In genomic region chr5:63936740-63937139, GRCm38 (mm10) we compare ENCODE assay signal across 9 mouse cellular contexts. TPM values are rescaled to one million over a fixed set of nuclear protein-coding genes. Genes with fewer than 3 reads are reported as not detected.
A peak's percentile ranks its signal among the peaks of the same experiment; 100 is the strongest.
DNase-seq lines count a peak whose midpoint lies in the region; ATAC-seq lines count a peak whose summit lies in the region.
"Had no signal": no experiment of that assay in that cellular context is flagged by ENCODE, and none has a peak within 500 bp of the region (broad histone marks: within the 10 kb centered on the region; RNA-seq: fewer than 3 reads in every experiment).

No protein-coding gene starts in this region.

- peaks cover 13% of the 10 kb centered on the region; the same call in 1 of the 2 replicates for H3K36me3 ChIP-seq in liver, embryonic 12.5 days

- 0 out of 2 replicates have a peak overlapping the region, but pooled peaks have one; percentile 22 for H3K27ac ChIP-seq in liver, embryonic 12.5 days

- DNase-seq in gastrocnemius, postnatal 25 days = peak; percentile 41
- no peak for DNase-seq in gastrocnemius, postnatal 4 days (ENCODE audit: low spot score in 2 of 2)
- peak; percentile 60 to 71 for DNase-seq in cerebellum, postnatal 25 days
- DNase-seq in testis, postnatal 14 days (ENCODE audit: low spot score) = peak; percentile 31
- no peak for DNase-seq in heart, adult 8-10 months (ENCODE audit: low spot score)
- no peak for DNase-seq in thymus, postnatal 4 days

- peak; percentile 83 for ATAC-seq in liver, embryonic 12.5 days
- ATAC-seq in inflammation-experienced regulatory T-cells, adult 6 months = no peak

- 0 out of 2 replicates have a peak overlapping the region, but pooled peaks have one; percentile 13 for H3K4me2 ChIP-seq in liver, embryonic 12.5 days

- H3K4me1 ChIP-seq in liver, embryonic 12.5 days = peaks cover 18% of the 10 kb centered on the region

- WGBS in liver, embryonic 12.5 days (ENCODE audit: insufficient replicate concordance) = 48% methylated on average over 6 of the region's 6 CpGs

- H3K9ac ChIP-seq in liver, embryonic 12.5 days = no peak overlapping the region

- H3K9me3 ChIP-seq in liver, embryonic 12.5 days (replicated peaks) = no peaks in the 10 kb centered on the region

- no peaks in the 10 kb centered on the region for H3K27me3 ChIP-seq in liver, embryonic 12.5 days (replicated peaks)
- H3K27me3 ChIP-seq: CH12.LX had no signal

- H3K4me3 ChIP-seq in liver, embryonic 12.5 days = no peak overlapping the region

RNA-seq across cellular contexts. Expression of gene Rell1, which starts 32.0 kb away (rescaled TPM):
- total RNA-seq in gastrocnemius, postnatal 25 days (2021) = 1 to 10 TPM; 8.2 to 9.4 TPM
- total RNA-seq in gastrocnemius, postnatal 4 days (2021) = 10 to 100 TPM; 20.2 to 20.8 TPM
- 8.5 and 8.6 TPM in 2 replicates for polyA plus RNA-seq in liver, embryonic 12.5 days (2016; fragmentation: Nextera tagmentation; extraction: Ambion mirVana)
- total RNA-seq in heart, adult 8-10 months (2022) = 10 to 100 TPM in 1 of 4 experiments, 1 to 10 TPM in 3; 9.6 to 10.7 (median 9.8) TPM
- 1 to 10 TPM; 1.5 to 6.1 (median 4.8) TPM for polyA plus RNA-seq in inflammation-experienced regulatory T-cells, adult 6 months (2017; shearing (Covaris generic))

Comparison
In these comparisons a context has a peak if more than half of its experiments do, and no peak if none do; other contexts are left out.
1. DNase-seq: peak in gastrocnemius, postnatal 25 days (single experiment), cerebellum, postnatal 25 days (2 of 2) and testis, postnatal 14 days (single experiment); none in gastrocnemius, postnatal 4 days (0 of 2), heart, adult 8-10 months (single experiment) and thymus, postnatal 4 days (single experiment).